Mouse (Mus musculus): ENCODE measurements around the gene Adamtsl1. TPM values are rescaled to one million over a fixed set of nuclear protein-coding genes. Genes with fewer than 3 reads are reported as not detected.

Adamtsl1 gene
- total RNA-seq, 2 experiments from 2014 or later: not detected

GRCm38 (mm10) chr4:85669271-85669670 is 155.3 kb downstream of the Adamtsl1 start:
- no peak for ATAC-seq (replicated peaks; ENCODE audit: low FRiP score, poor library complexity, severe bottlenecking)

GRCm38 (mm10) chr4:85669735-85670134 is 155.8 kb downstream of the Adamtsl1 start:
- ATAC-seq (replicated peaks; ENCODE audit: low FRiP score, poor library complexity, severe bottlenecking): no peak

- ATAC-seq (replicated peaks; ENCODE audit: low FRiP score, poor library complexity, severe bottlenecking): no peak
Measured at GRCm38 (mm10) chr4:85672290-85672689, 158.3 kb downstream of the Adamtsl1 start.

- no peak for ATAC-seq (replicated peaks; ENCODE audit: low FRiP score, poor library complexity, severe bottlenecking)
Measured at GRCm38 (mm10) chr4:85677621-85678020, 163.6 kb downstream of the Adamtsl1 start.

DNA sequence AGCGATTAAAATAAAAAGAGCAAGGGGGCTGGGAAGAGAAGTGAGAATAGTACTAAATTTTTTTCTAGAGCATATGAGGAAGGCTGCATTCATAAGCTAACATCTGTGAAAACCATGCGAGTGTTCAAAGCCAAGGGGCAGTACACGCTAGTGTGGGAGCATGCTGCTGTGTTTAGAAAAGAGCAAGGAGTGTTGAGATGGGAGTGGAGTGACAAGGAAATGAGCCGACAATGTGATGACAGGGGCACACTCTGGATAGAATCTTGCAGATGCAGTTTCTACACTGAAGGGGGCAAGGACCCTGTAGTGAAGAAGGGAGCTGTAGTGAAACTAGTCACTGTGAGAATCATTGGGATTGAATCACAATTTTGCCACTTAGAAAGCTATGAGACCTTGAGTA is 172.2 kb downstream of the Adamtsl1 start:
- no peak for ATAC-seq (replicated peaks; ENCODE audit: low FRiP score, poor library complexity, severe bottlenecking)

DNA sequence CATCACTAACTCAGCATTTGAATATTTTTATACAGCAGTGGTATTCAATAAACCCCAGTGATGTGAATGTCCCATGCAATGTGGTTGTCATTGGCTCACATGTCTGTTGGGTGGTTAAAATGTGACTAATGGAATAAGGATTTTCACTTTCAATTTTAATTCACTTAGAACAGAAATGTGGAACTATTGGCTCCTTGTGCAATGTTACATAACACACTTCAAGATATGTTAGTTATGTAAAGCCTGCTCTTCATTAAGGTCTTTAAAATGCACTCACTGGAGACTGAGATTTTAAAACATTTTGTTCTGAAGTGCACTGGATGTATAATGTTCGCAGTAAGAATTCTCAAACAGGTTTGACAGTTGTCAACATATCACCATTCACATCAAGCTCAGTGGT is 181.3 kb downstream of the Adamtsl1 start:
- ATAC-seq (replicated peaks; ENCODE audit: low FRiP score, poor library complexity, severe bottlenecking): no peak

DNA sequence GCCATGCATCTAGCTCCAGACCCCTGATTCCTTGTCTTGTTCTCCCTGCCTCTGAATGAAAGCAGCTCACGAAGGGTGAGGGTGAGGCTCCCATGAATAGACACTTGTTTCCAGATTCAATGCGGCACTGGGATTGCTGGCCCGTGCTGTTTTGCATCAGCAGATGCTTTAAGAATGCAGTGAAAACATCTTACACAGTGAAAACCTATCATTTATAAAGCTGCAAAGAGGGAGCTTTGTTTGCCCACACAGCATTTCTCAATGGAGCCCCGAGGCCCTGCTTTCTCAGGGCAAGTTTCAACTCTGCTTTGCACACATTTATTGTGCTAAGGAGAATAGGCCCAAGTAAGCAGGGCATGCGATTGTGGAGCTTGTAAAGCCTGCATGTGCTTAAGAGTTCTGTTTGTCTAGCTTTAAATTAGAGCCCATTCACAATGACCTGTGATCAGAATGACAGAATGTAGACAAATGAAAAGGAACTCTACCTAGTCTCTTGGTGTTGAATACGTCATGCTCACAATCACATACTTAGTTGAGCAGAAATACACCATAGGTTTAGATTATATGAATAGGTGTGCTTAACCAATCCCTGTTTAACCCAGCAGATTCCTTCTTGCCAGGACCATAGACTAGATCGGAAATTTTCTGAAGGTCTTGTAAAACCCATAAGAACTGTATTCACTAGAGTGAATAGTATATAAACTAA is 193.5 kb downstream of the Adamtsl1 start:
- ATAC-seq (replicated peaks; ENCODE audit: low FRiP score, poor library complexity, severe bottlenecking): no peak

DNA sequence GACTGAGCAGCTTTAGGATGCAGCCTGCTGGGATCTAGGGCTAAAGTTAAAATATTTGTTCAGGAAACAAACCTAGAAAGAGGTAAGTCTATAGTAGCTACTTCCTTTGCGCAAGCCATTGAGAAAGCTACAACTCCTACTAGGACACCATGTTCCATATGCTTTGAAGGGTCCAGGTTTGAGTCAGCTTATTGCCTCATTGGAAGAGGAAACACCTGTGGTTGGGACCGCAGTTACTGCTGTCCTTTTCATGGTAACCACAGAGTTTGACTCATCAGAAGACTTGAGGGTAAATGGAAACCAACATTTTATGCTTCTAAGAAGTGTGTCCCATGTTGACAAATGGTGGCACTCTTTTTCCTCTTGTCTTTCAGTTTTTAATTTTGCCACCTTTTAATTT is 195.7 kb downstream of the Adamtsl1 start:
- ATAC-seq (replicated peaks; ENCODE audit: low FRiP score, poor library complexity, severe bottlenecking): no peak

GRCm38 (mm10) chr4:85724999-85725398 is 211.0 kb downstream of the Adamtsl1 start:
- ATAC-seq (replicated peaks; ENCODE audit: low FRiP score, poor library complexity, severe bottlenecking): no peak

DNA sequence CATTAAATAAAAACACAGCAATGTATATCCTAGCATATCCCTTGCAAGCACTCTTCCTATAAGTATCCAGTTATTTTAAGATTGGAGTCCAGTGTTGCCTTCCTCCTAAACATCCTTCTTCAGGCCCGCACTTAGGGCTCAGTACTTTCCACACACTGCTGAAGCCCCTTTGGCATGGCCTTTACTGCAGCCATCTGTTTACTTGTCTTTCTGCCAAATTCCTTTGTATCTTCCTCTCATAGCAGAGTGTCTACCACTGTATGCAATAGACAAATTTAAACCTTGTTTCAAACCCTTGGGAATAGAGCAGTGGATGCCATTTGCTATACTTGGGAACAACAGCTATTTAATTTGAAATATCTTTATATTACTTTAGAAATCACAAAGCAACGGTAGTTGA is 213.8 kb downstream of the Adamtsl1 start:
- ATAC-seq (replicated peaks; ENCODE audit: low FRiP score, poor library complexity, severe bottlenecking): no peak

- no peak for ATAC-seq (replicated peaks; ENCODE audit: low FRiP score, poor library complexity, severe bottlenecking)
Measured at GRCm38 (mm10) chr4:85728416-85728815, 214.4 kb downstream of the Adamtsl1 start.

GRCm38 (mm10) chr4:85740478-85740877 is 226.5 kb downstream of the Adamtsl1 start:
- no peak for ATAC-seq (replicated peaks; ENCODE audit: low FRiP score, poor library complexity, severe bottlenecking)

DNA sequence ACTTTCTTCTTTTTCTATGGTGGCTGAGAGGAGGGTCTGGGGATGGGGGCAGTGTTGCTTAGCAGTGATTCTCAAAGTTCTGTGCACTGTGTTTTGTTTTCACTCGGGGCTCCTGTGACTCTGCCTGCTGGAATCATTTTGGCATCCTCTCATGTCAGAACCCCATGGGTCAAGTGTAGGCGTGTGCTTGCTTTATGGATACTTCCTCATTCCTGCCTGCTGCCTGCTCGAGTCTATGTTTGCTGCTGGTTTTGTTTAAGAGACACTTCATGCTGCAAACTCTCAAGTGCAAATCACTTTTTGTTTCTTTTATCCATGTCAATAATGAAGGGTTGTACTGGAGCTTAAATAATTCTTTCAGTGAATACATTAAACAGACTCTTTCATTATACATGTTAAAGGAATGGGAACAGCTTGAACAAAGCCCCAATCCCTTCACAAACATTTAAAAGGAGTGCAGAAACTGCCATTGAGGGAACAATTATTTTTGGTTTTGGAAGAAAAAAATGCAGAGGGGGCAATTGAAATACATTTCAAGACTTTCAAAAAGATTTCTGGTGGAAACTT is 227.9 kb downstream of the Adamtsl1 start:
- ATAC-seq (replicated peaks; ENCODE audit: low FRiP score, poor library complexity, severe bottlenecking): no peak

DNA sequence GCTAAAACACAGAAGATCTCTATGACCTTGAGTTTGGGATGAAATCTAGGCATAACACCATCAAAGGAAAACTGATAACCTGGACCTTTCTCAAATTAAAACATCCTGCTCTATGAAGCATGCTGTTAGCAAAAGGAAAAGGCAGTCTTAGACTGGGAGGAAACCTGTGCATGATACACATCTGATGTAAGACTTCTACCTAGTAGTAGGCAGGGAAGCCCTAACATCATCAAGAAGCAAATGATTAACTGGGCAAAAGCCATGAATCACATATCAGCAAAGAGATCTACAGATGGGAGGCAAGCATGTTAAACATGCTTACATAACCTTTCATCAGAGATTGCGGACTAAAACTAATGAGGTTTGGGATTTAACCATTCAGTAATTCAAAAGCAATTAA is 229.5 kb downstream of the Adamtsl1 start:
- no peak for ATAC-seq (replicated peaks; ENCODE audit: low FRiP score, poor library complexity, severe bottlenecking)

DNA sequence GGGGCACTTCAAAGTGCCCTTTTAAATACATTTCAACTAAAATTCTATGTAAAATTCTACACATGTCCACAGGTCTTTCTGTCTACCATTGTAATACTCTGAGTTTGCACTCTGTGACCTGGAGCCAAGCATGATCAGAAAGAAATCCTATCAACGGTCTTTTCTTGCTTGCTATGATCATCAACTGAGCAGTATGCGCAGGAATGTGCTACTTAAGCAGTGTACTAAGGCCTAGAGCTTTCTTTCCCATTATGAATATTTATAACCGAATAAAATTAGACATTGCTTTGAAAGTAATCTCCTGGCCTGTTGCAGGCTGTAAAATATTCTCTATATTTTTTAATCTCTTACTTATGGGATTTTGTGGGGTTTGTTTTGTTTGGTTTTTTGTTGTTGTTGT is 248.7 kb downstream of the Adamtsl1 start:
- no peak for ATAC-seq (replicated peaks; ENCODE audit: low FRiP score, poor library complexity, severe bottlenecking)

- ATAC-seq (replicated peaks; ENCODE audit: low FRiP score, poor library complexity, severe bottlenecking): no peak
Measured at GRCm38 (mm10) chr4:85763161-85764014, 249.4 kb downstream of the Adamtsl1 start.

DNA sequence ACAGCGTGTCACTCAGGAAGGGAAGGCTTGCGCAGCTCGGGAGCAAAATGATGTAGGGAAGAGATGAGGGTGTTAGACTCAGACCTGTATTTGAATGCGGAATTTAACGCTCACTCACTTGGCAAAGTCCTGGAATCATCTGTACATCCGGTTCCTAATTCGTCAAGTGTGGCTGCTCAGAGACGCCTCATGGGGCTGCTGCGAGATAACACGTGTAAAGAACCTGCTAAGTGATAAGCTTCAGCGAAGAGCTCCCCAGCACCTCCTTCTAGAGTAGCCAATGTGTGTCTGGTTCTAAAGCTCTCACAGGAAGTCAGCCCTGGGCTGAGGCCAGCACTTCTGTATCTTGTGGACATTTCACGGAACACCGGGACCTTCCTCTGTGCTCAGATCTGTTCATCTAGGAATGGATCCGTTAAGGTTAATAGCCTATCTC is 250.1 kb downstream of the Adamtsl1 start:
- no peak for ATAC-seq (replicated peaks; ENCODE audit: low FRiP score, poor library complexity, severe bottlenecking)

DNA sequence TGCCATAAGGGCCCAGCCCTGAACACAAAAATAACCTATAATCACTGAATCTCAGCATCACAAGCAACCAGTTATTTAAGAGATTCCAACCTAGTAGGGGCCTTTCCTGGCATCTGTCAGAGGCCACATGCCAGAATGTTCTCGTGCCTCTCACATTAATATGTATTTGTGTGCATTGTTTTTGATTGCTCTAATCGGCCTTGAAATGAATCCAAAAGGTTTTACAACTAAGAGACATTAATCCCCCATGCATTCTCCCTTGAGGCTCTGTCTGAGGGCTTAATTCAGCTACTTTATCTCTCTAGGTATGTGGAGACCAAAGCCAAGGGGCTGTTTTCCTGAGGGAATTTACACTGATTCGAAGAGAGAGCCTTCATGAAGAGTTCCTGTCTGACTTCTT is 250.5 kb downstream of the Adamtsl1 start:
- no peak for ATAC-seq (replicated peaks; ENCODE audit: low FRiP score, poor library complexity, severe bottlenecking)

- ATAC-seq (replicated peaks; ENCODE audit: low FRiP score, poor library complexity, severe bottlenecking): no peak
Measured at GRCm38 (mm10) chr4:85767666-85768065, 253.7 kb downstream of the Adamtsl1 start.

- no peak for ATAC-seq (replicated peaks; ENCODE audit: low FRiP score, poor library complexity, severe bottlenecking)
Measured at GRCm38 (mm10) chr4:85768107-85768506, 254.1 kb downstream of the Adamtsl1 start.

- ATAC-seq (replicated peaks; ENCODE audit: low FRiP score, poor library complexity, severe bottlenecking): no peak
Measured at GRCm38 (mm10) chr4:85782511-85782910, 268.5 kb downstream of the Adamtsl1 start.

All from erythroid progenitor cell, adult 5-6 weeks (primary cell).